Mouse (Mus musculus) MEL (cell line): ENCODE data around the gene Plekhh3. TPM values are rescaled to one million over a fixed set of nuclear protein-coding genes. Genes with fewer than 3 reads are reported as not detected.

Experiments
- DNase-seq: peaks from one replicate; pipeline ENCODE4 v3.0.0; 2011; ENCODE audit warnings: low read depth, low spot score
- H3K27ac ChIP-seq: 2 replicates; pipeline ENCODE4 v1.5.1; 2012; ENCODE audit warnings: low read depth, mild to moderate bottlenecking, control low read depth, low read length, moderate library complexity; ENCODE audit not compliant: control insufficient read depth
- H3K27me3 ChIP-seq, 2 experiments: fragments of 150-350 bp in 1 of 2; sonication (generic) in 1 of 2; 2 replicates each; pipeline ENCODE4 v1.6.1; 2012; ENCODE audit warnings: low read length in 2 of 2, mild to moderate bottlenecking in 2 of 2, improper control_type of control experiment in 1 of 2, moderate library complexity in 1 of 2; ENCODE audit not compliant: insufficient read depth in 2 of 2, control insufficient read depth in 1 of 2
- H3K36me3 ChIP-seq, 2 experiments: 2 replicates each; pipeline ENCODE4 v1.6.1; 2012 to 2014; ENCODE audit warnings: low read length in 2 of 2, improper control_type of control experiment in 1 of 2, inconsistent platforms in 1 of 2, mild to moderate bottlenecking in 1 of 2; ENCODE audit not compliant: insufficient read depth in 2 of 2, control insufficient read depth in 1 of 2
- H3K4me1 ChIP-seq, 2 experiments: fragments of 150-350 bp in 1 of 2; sonication (generic) in 1 of 2; 2 replicates each; pipeline ENCODE4 v1.6.1; 2012; ENCODE audit warnings: low read length in 2 of 2, improper control_type of control experiment in 1 of 2, mild to moderate bottlenecking in 1 of 2; ENCODE audit not compliant: insufficient read depth in 2 of 2, control insufficient read depth in 1 of 2
- H3K4me3 ChIP-seq, 2 experiments: fragments of 150-350 bp in 1 of 2; sonication (generic) in 1 of 2; 2 replicates each; pipeline ENCODE4 v1.5.1; 2012; ENCODE audit warnings: low read depth in 2 of 2, low read length in 2 of 2, mild to moderate bottlenecking in 2 of 2, moderate library complexity in 2 of 2, control low read depth in 1 of 2, improper control_type of control experiment in 1 of 2; ENCODE audit not compliant: control insufficient read depth in 1 of 2, insufficient read depth in 1 of 2
- H3K79me2 ChIP-seq: 2 replicates; pipeline ENCODE4 v1.6.1; 2012; ENCODE audit warnings: mild to moderate bottlenecking, low read length, moderate library complexity; ENCODE audit not compliant: control insufficient read depth, poor library complexity, insufficient read depth
- H3K9ac ChIP-seq: 2 replicates; pipeline ENCODE4 v1.6.1; 2012; ENCODE audit warnings: low read depth, mild to moderate bottlenecking, control low read depth, low read length, moderate library complexity; ENCODE audit not compliant: control insufficient read depth, poor library complexity, severe bottlenecking
- H3K9me3 ChIP-seq: fragments of 150-350 bp; sonication (generic); replicated peaks from 2 replicates; pipeline ENCODE4 v1.6.1; 2012; ENCODE audit warnings: mild to moderate bottlenecking, low read length, improper control_type of control experiment, moderate library complexity; ENCODE audit not compliant: insufficient read depth
- CTCF ChIP-seq, 3 experiments: IDR thresholded peaks in 2 of 3; conservative IDR thresholded peaks in 1 of 3; 2 replicates each; pipeline ENCODE4 v1.5.1; 2011 to 2012; ENCODE audit warnings: low read length in 3 of 3, low read depth in 2 of 3, mild to moderate bottlenecking in 2 of 3, improper control_type of control experiment in 1 of 3, inconsistent platforms in 1 of 3, mixed read lengths in 1 of 3, moderate library complexity in 1 of 3; ENCODE audit not compliant: control insufficient read depth in 1 of 3, insufficient read depth in 1 of 3, poor library complexity in 1 of 3, severe bottlenecking in 1 of 3
- E2F4 ChIP-seq: IDR thresholded peaks from 2 replicates; pipeline ENCODE4 v1.6.1; 2011; ENCODE audit warnings: low read depth, low read length, improper control_type of control experiment, borderline replicate concordance
- ELF1 ChIP-seq: IDR thresholded peaks from 2 replicates; pipeline ENCODE4 v1.6.1; 2014; ENCODE audit warnings: low read depth, mild to moderate bottlenecking, inconsistent platforms, low read length, improper control_type of control experiment, moderate library complexity
- ETS1 ChIP-seq: IDR thresholded peaks from 2 replicates; pipeline ENCODE4 v1.6.1; 2012; ENCODE audit warnings: low read depth, mild to moderate bottlenecking, inconsistent platforms, low read length, improper control_type of control experiment, moderate library complexity
- HCFC1 ChIP-seq: IDR thresholded peaks from 2 replicates; pipeline ENCODE4 v1.6.1; 2012; ENCODE audit warnings: low read depth, mild to moderate bottlenecking, inconsistent platforms, low read length, improper control_type of control experiment, moderate library complexity
- JUND ChIP-seq: IDR thresholded peaks from 2 replicates; pipeline ENCODE4 v1.6.1; 2011; ENCODE audit warnings: low read depth, mild to moderate bottlenecking, improper control_type of control experiment, low read length
- KAT2A ChIP-seq: conservative IDR thresholded peaks from 2 replicates; pipeline ENCODE4 v1.6.1; 2012; ENCODE audit warnings: low read depth, low read length, improper control_type of control experiment, inconsistent platforms
- MAFK ChIP-seq: IDR thresholded peaks from 2 replicates; pipeline ENCODE4 v1.6.1; 2011; ENCODE audit warnings: low read depth, mild to moderate bottlenecking, low read length, improper control_type of control experiment, borderline replicate concordance
- MAZ ChIP-seq: IDR thresholded peaks from 2 replicates; pipeline ENCODE4 v1.6.1; 2012; ENCODE audit warnings: low read depth, mild to moderate bottlenecking, inconsistent platforms, low read length, improper control_type of control experiment
- MEF2A ChIP-seq: IDR thresholded peaks from 2 replicates; pipeline ENCODE4 v1.6.1; 2014; ENCODE audit warnings: low read depth, mild to moderate bottlenecking, inconsistent platforms, low read length, improper control_type of control experiment; ENCODE audit not compliant: poor library complexity, insufficient replicate concordance, severe bottlenecking; ENCODE audit errors: extremely low read depth
- MYB ChIP-seq: IDR thresholded peaks from 2 replicates; pipeline ENCODE4 v1.6.1; 2011; ENCODE audit warnings: mild to moderate bottlenecking, low read depth, low read length, improper control_type of control experiment
- NELFE ChIP-seq: IDR thresholded peaks from 2 replicates; pipeline ENCODE4 v1.6.1; 2011; ENCODE audit warnings: low read depth, low read length, improper control_type of control experiment
- POLR2AphosphoS2 ChIP-seq: IDR thresholded peaks from 2 replicates; pipeline ENCODE4 v1.6.1; 2011; ENCODE audit warnings: low read length, improper control_type of control experiment
- SIN3A ChIP-seq: IDR thresholded peaks from 2 replicates; pipeline ENCODE4 v1.6.1; 2012; ENCODE audit warnings: low read length, improper control_type of control experiment, inconsistent platforms
- TAL1 ChIP-seq: IDR thresholded peaks from 2 replicates; pipeline ENCODE4 v1.6.1; 2012; ENCODE audit warnings: mild to moderate bottlenecking, inconsistent platforms, low read length, moderate library complexity, mixed read lengths
- UBTF ChIP-seq: IDR thresholded peaks from 2 replicates; pipeline ENCODE4 v1.6.1; 2012; ENCODE audit warnings: low read depth, mild to moderate bottlenecking, inconsistent platforms, low read length, improper control_type of control experiment, moderate library complexity, borderline replicate concordance; ENCODE audit not compliant: insufficient read depth
- ZC3H11A ChIP-seq: IDR thresholded peaks from 2 replicates; pipeline ENCODE4 v1.6.1; 2012; ENCODE audit warnings: low read depth, mild to moderate bottlenecking, inconsistent platforms, low read length, improper control_type of control experiment
- ZNF384 ChIP-seq: IDR thresholded peaks from 2 replicates; pipeline ENCODE4 v1.6.1; 2012; ENCODE audit warnings: low read depth, mild to moderate bottlenecking, inconsistent platforms, low read length, improper control_type of control experiment
- polyA plus RNA-seq, 2 experiments: library from polyadenylated mRNA; stranded (reverse) in 1 of 2; unstranded in 1 of 2; fragments of >175 nt in 1 of 2; fragments of >200 nt in 1 of 2; gene quantifications; 2 replicates each; pipeline versions ENCODE4 v1.2.1 to v1.2.4; 2012; ENCODE audit warnings: low replicate concordance in 2 of 2, low read depth in 1 of 2; ENCODE audit not compliant: insufficient read length in 2 of 2, insufficient read depth in 1 of 2, missing spikeins in 1 of 2
- total RNA-seq: library from RNA; depleted of rRNA; stranded (reverse); fragments of 300-350 nt; gene quantifications from 2 replicates; pipeline ENCODE4 v1.2.3, GENCODE M21; 2012

Plekhh3 gene
- total and polyA plus RNA-seq, 3 experiments = 0.81 to 1.5 TPM; not detected in 1

DNA sequence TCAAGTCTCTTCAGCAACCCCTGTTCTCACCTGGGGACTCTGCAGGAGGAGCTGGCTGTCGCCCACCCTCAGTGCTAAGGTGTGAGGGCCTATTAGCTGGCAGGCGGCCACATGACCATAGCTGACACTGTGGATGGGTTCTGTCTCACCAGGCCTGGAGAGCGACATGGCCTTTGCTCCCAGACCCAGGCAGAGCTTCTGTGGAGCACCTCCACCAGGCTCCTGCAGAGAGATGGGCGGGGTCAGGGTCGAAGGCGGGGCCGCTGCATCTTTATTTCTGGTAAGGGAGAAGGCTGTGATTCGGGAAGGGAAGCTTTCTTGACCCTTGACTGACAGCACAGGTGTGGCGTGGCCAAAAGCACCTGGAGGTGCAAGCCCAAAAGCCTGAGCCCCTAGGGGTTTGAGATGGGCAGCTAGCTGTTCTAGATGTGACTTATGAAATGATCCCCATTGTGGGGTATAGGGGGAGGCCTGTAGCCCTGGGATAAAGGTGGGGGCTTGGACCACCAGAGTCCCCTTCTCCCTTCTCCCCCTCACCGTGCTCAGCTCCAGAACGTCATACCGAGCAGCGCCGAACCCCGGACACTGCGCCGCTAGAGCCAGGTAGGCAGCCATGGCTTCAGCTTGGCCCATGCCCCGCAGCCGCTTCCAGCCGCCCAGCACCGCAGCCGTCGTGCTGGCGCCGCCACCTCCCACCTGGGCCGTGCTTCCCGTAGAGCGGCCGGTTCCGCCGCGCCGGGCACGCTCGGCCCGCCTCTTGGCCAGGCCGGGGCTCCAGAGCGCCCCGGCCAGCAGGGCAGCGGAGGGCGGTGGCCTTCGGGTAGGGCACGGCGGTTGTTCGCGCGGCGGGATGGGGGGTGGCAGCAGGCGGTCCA lies 7.4 kb downstream of the Plekhh3 start:
- TF ChIP-seq POLR2AphosphoS2 (no peak), MAZ (no peak), MAFK (no peak)
- Histone ChIP-seq H3K79me2 (no peaks in the 10 kb centered on the region), H3K9me3 (no peaks in the 10 kb centered on the region), H3K4me3 (no peak overlapping the region), H3K4me1 (no peaks in the 10 kb centered on the region; a peak in 1 of 4 replicates), H3K36me3 (no peaks in the 10 kb centered on the region), H3K9ac (no peak overlapping the region), H3K27me3 (0 out of 4 replicates have a peak, but pooled peaks cover 0 to 1% of the 10 kb centered on the region in 2 experiments), H3K27ac (no peak overlapping the region)
- no peak for DNase-seq

DNA sequence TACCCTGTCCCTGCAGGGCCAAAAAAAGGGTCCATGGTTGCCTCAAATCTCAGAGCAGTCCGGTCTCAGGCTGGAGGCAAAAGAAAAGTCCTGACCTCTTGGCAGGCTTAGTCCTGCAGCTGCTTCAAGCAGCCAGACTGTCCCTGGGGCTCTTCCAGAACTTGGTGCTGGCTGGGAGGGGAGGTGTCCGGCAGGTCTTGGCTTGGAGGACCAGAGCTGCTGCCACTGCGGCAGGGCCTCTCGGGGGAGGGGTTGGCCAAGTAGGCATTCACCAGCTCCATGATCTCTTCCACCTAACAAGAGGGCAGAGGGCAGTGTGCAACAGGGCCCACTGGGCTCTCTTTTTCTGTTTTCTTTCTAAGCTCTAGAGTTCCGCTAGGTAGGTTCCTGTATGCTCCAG lies 8.4 kb downstream of the Plekhh3 start:
- Histone ChIP-seq H3K9ac (no peak overlapping the region), H3K27ac (no peak overlapping the region), H3K27me3 (peaks cover 1% of the 10 kb centered on the region in 2 experiments; a peak in 1 of 4 replicates), H3K36me3 (no peaks in the 10 kb centered on the region), H3K4me3 (no peak overlapping the region), H3K4me1 (no peaks in the 10 kb centered on the region), H3K79me2 (no peaks in the 10 kb centered on the region), H3K9me3 (no peaks in the 10 kb centered on the region)
- no peak for TF ChIP-seq ELF1
- TF ChIP-seq POLR2AphosphoS2 = no peak
- no peak for TF ChIP-seq MAFK
- TF ChIP-seq JUND = no peak
- TF ChIP-seq KAT2A = no peak
- TF ChIP-seq E2F4 = no peak
- no peak for TF ChIP-seq UBTF
- no peak for TF ChIP-seq NELFE
- TF ChIP-seq ZNF384 = no peak
- DNase-seq = no peak

DNA sequence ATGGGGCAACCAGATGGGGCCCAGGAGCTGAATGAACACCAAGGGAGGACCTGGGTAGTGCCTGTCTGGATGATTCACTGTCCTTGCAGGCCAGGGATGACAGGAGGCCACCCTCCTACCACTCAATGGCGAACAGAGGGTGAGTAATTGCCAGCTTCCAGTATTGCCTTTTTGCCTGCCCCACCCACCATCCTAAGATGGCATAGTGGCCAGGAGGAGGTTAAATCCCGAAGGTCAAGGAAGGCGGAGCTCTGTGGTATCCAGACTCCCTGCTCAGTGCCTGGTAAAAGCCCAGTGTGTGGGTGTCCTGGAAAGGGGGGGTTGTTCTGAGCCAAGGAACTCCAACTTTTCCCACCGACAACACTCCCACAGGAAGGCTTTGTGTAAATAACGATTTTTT lies 8.8 kb downstream of the Plekhh3 start:
- DNase-seq = no peak
- no peaks in the 10 kb centered on the region for H3K79me2 ChIP-seq
- H3K9me3 ChIP-seq = no peaks in the 10 kb centered on the region
- H3K36me3 ChIP-seq = no peaks in the 10 kb centered on the region
- H3K4me1 ChIP-seq = no peaks in the 10 kb centered on the region
- no peak overlapping the region for H3K9ac ChIP-seq
- H3K27me3 ChIP-seq = peaks cover 1 to 3% of the 10 kb centered on the region in 2 experiments; a peak in 1 of 4 replicates
- H3K4me3 ChIP-seq = no peak overlapping the region
- H3K27ac ChIP-seq = no peak overlapping the region
- TF ChIP-seq ELF1 = no peak
- no peak for TF ChIP-seq ETS1
- TF ChIP-seq TAL1 = no peak
- no peak for TF ChIP-seq MYB
- TF ChIP-seq KAT2A = no peak
- TF ChIP-seq ZC3H11A = no peak
- TF ChIP-seq ZNF384 = no peak
- TF ChIP-seq HCFC1 = no peak
- TF ChIP-seq SIN3A = no peak
- no peak for TF ChIP-seq CTCF (IDR thresholded peaks at IDR 0.05 in 2 of 3, conservative IDR thresholded peaks at IDR 0.05 in 1 of 3; ENCODE audit: control insufficient read depth in 1 of 3, insufficient read depth in 1 of 3, low read depth in 2 of 3, low read length in 3 of 3, poor library complexity in 1 of 3, severe bottlenecking in 1 of 3)
- TF ChIP-seq MEF2A = no peak
- TF ChIP-seq UBTF = no peak
- TF ChIP-seq, all 39 proteins: peak for 0
